Mouse (Mus musculus) cerebellum, adult 9-11 months (tissue): ENCODE measurements around the gene Gm5447.

Experiments used
- DNase-seq: peaks from one replicate; pipeline ENCODE4 v3.0.0; 2022

Gm5447 gene

DNA sequence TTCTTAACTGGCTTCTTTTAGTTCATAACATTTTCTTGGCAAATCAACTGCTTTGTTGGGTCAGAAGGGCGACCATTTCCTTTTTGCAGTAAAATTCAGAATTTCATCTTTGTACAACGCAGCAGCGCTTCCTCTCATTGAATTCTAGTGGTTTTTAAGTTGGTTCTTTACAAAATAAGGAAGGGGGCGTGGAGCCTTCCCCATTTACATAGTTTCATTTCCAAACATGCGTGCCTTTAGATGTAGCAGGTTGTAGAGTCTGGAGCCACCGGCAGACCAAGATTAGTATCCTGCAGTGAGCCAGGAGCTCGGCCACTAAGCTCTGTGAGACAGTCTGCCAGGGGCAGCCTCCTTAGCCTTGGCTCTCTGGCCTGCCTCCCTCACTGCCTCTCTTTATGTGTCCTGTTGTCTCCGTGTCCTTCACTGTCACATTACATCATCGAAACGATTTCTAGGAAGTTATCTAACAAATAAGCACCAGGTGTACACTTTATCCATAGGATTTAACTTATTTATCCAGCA lies 13.0 kb downstream of the Gm5447 start:
- peak; percentile 37 for DNase-seq

DNA sequence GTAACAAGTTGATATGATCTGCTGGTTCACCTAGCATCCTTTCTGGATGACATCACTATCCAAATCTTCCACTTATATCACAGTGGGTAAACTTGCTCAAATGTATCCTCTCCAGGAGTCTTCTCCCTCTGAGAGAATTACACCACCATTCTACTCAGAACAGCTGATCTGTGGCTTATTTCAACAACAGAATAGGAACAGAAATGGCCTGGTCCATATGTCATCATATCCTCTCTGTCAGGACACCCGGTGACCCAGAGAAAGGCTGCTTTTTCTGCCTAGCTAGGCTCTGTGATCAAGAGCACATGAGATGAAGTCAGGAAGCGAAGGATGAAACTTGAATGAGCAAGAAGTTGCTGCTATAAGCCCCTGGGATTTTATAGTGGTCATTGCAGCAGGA lies 13.7 kb downstream of the Gm5447 start:
- DNase-seq: no peak

- no peak for DNase-seq
These were observed 15.7 kb downstream of the Gm5447 start for GRCm38 (mm10) chr13:30989710-30990109.

GRCm38 (mm10) chr13:30990233-30990632 lies 16.2 kb downstream of the Gm5447 start:
- DNase-seq: no peak

- DNase-seq: no peak
These were observed 19.8 kb downstream of the Gm5447 start for GRCm38 (mm10) chr13:30993819-30994218.

DNA sequence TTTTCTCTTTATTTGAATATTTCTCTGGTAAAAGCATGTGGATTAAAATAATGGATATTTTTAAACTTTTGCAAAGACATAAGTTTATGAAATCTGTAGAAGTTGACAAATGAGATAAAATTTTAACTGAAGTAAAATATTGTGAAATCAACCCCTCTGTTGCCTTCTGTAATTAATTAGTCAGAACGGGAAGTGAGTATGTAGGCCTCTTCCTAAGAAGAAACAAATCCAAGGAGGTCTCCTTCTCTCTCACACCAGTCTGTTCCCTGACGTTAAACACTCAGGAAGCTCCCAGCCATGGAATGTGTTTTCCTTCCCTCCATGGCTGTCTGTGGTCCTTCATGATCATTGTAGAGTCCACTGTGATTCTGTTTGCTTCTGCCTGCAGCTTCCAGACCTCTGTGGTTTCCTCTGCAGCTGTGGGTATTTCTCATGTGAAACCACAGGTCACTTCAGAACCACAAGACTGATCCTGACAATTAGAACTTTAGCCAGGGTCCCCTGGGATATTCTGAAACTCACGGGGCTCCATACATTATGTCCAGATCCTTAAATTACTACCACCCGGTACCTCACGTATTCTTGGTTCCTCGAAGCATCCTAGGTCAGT lies 20.4 kb downstream of the Gm5447 start:
- DNase-seq: no peak

- no peak for DNase-seq
These were observed 23.7 kb downstream of the Gm5447 start for GRCm38 (mm10) chr13:30997526-30998253.

DNA sequence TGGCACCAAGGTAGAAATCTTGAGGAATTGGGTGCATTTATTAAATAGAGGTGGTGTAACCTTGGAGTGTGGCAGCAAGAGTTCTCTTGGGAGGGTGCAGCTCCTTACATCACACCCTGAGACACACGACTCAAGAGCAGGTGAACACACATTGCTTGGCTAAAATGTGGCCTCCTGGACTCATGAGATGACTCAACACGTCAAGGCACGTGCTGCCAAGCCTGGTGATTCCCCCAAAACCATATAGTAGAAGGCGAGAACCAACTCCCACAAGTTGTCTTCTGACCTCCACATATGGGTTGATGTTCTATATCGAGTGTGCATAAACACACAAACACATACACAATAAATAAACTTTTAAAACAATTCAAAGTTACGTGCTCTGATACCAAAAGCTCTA lies 25.8 kb downstream of the Gm5447 start:
- no peak for DNase-seq

GRCm38 (mm10) chr13:31004458-31004857 lies 30.5 kb downstream of the Gm5447 start:
- no peak for DNase-seq

DNA sequence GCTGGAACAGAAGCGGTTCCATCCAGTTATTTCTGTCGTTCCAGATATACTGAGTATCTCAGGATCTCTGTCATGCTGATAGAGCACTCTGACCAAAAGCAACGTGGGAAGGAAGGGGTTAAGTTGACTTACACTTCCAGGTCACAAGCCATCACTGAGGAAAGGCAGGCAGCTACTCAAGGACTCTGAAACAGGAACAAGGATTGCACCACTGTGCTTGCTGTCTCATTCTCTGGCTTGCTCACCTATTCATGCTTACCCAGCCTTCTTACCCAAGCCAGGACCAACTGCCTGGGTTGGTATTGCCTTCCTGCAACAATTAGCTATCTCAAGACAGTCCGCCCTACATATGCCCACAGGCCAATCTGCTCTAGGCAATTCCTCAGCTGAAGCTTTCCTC lies 31.0 kb downstream of the Gm5447 start:
- no peak for DNase-seq

- no peak for DNase-seq
These were observed 43.5 kb downstream of the Gm5447 start for GRCm38 (mm10) chr13:31017545-31017944.

- DNase-seq: no peak
These were observed 47.5 kb downstream of the Gm5447 start for GRCm38 (mm10) chr13:31021514-31021913.

DNA sequence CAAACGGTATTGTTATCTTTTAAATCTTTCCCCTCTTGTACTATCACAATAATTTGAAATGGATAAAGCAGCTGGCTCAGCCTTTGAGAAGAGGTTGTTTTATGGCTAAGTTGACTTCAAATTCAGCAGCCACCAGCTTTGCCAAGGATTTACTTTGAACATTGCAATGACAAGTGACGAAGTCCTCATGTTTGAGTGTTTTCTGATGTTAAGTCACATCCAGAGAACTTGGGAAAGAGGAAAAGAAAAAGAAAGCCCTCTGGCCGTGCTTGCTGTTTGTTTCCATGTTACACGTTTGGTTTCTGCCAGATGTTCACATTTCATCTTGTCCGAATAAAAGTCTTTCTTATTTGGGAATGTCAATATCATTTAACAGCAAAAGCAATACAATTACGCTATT lies 47.9 kb downstream of the Gm5447 start:
- DNase-seq: no peak

DNA sequence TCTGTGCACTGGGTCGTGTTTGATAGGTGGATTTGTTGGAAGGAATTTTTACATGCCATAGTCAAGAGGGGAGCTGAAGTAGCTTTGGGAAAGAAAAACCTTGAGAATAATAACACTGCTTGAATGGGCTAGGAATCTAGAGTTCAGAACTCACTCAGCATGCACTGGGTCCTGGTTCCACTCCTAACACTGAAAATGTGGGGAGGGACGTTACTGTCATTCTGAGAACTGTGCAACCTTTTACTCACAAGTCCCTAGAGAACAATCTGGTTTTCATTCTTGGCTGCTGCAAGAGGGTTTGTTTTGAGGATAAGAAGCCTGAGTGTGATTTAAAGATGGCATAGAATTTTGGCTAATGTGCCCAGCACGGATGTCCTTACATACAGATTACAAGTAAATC lies 49.7 kb downstream of the Gm5447 start:
- no peak for DNase-seq
